ENCODE assay signal across 9 mouse cellular contexts in genomic region chr12:3889875-3890635, GRCm38 (mm10).
DNase-seq lines count a peak whose midpoint lies in the region; ATAC-seq and TF ChIP-seq lines count a peak whose summit lies in the region.
"Had no signal": no experiment of that assay in that cellular context is flagged by ENCODE, and none has a peak within 500 bp of the region (broad histone marks: within the 10 kb centered on the region; RNA-seq: fewer than 3 reads in every experiment).

No protein-coding gene starts in this region.

- H3K27me3 ChIP-seq in kidney, embryonic 16.5 days (ENCODE audit: insufficient read depth, low read length): no peaks in the 10 kb centered on the region
- no peaks in the 10 kb centered on the region for H3K27me3 ChIP-seq in ES-Bruce4 (ENCODE audit: control insufficient read depth, insufficient read depth, low read length, poor library complexity, severe bottlenecking)
- H3K27me3 ChIP-seq in limb, embryonic 10.5 days (ENCODE audit: low read depth, poor library complexity, severe bottlenecking): no peaks in the 10 kb centered on the region

- no peak for TF ChIP-seq CTCF in ES-Bruce4 (IDR thresholded peaks at IDR 0.05; ENCODE audit: low read depth, low read length)

- WGBS in kidney, embryonic 16.5 days: 56% methylated on average over 7 of the region's 7 CpGs
- WGBS in limb, embryonic 10.5 days: 44% methylated on average over 7 of the region's 7 CpGs

- no peak overlapping the region; the same call in 1 of the 2 replicates for H3K9ac ChIP-seq in kidney, embryonic 16.5 days (replicated peaks; ENCODE audit: low read length)
- H3K9ac ChIP-seq in ES-Bruce4 (ENCODE audit: low read depth, poor library complexity, severe bottlenecking): no peak overlapping the region

- H3K4me3 ChIP-seq in kidney, embryonic 16.5 days (ENCODE audit: low read length): no peak overlapping the region
- H3K4me3 ChIP-seq in ES-Bruce4 (ENCODE audit: low read depth, low read length): no peak overlapping the region
- no peak overlapping the region for H3K4me3 ChIP-seq in limb, embryonic 10.5 days

- no peak for TF ChIP-seq POLR2A in ES-Bruce4 (IDR thresholded peaks at IDR 0.05; ENCODE audit: insufficient read depth, low read length)

- peak; percentile 39 for DNase-seq in kidney, adult 18-20 months
- DNase-seq in brain, adult 2 months (ENCODE audit: low read depth, low spot score): peak; percentile 86
- no peak for DNase-seq in limb, embryonic 10.5 days (ENCODE audit: low spot score)
- DNase-seq in urinary bladder, adult 2 months (ENCODE audit: low spot score): no peak
- DNase-seq in thymus, postnatal 14 days: no peak
- DNase-seq: embryo, embryonic 11 days had no signal

- H3K9me3 ChIP-seq in kidney, embryonic 16.5 days (ENCODE audit: low read length): no peaks in the 10 kb centered on the region
- H3K9me3 ChIP-seq in ES-Bruce4 (replicated peaks; ENCODE audit: control insufficient read depth, insufficient read depth, low read length, poor library complexity, severe bottlenecking): no peaks in the 10 kb centered on the region
- no peaks in the 10 kb centered on the region for H3K9me3 ChIP-seq in limb, embryonic 10.5 days (replicated peaks)
- H3K9me3 ChIP-seq: midbrain, embryonic 12.5 days had no signal

- peaks cover 82% of the 10 kb centered on the region for H3K4me1 ChIP-seq in kidney, embryonic 16.5 days (ENCODE audit: insufficient read depth, low read length)
- peaks cover 14% of the 10 kb centered on the region for H3K4me1 ChIP-seq in ES-Bruce4 (ENCODE audit: control insufficient read depth, insufficient read depth, low read length)
- H3K4me1 ChIP-seq in limb, embryonic 10.5 days: peaks cover 89% of the 10 kb centered on the region

- peak; percentile 90 for TF ChIP-seq EP300 in ES-Bruce4 (IDR thresholded peaks at IDR 0.05; ENCODE audit: insufficient read depth, low read depth, low read length)

- no peak for ATAC-seq in kidney, embryonic 16.5 days (ENCODE audit: low FRiP score, low TSS enrichment)

- no peak overlapping the region for H3K4me2 ChIP-seq in kidney, embryonic 16.5 days (replicated peaks; ENCODE audit: low read depth, low read length)

- 0 out of 2 replicates have a peak, but pooled peaks cover 14% of the 10 kb centered on the region for H3K36me3 ChIP-seq in kidney, embryonic 16.5 days (ENCODE audit: insufficient read depth, low read length)
- H3K36me3 ChIP-seq in ES-Bruce4 (ENCODE audit: control insufficient read depth, insufficient read depth, low read length, poor library complexity, severe bottlenecking): no peaks in the 10 kb centered on the region
- peaks cover 14% of the 10 kb centered on the region for H3K36me3 ChIP-seq in limb, embryonic 10.5 days

- no peak overlapping the region for H3K27ac ChIP-seq in kidney, embryonic 16.5 days (ENCODE audit: low read length)
- peak overlapping the region; percentile 80 for H3K27ac ChIP-seq in ES-Bruce4 (ENCODE audit: insufficient read depth, low read length)
- H3K27ac ChIP-seq in limb, embryonic 10.5 days: peak overlapping the region; percentile 95; the same call in 1 of the 2 replicates

Comparison
In these comparisons a context has a peak if more than half of its experiments do, and no peak if none do; other contexts are left out.
1. DNase-seq: peak in kidney, adult 18-20 months (single experiment) and brain, adult 2 months (single experiment); none in limb, embryonic 10.5 days (single experiment), urinary bladder, adult 2 months (single experiment) and thymus, postnatal 14 days (single experiment).